Mouse (Mus musculus) hindlimb bud, embryonic 11.5 days (tissue): ENCODE data around the gene Ctdspl.

ENCODE experiments used
- DNase-seq: peaks from one replicate; pipeline ENCODE4 v3.0.0-alpha.2; 2012; ENCODE audit warnings: low read depth, low spot score; ENCODE audit errors: extremely low spot score

The Ctdspl gene

GRCm38 (mm10) chr9:118948486-118948885 is 22.2 kb downstream of the Ctdspl start:
- no peak for DNase-seq

- DNase-seq: no peak
These were observed 22.9 kb downstream of the Ctdspl start for GRCm38 (mm10) chr9:118949124-118949523.

- no peak for DNase-seq
These were observed 23.4 kb downstream of the Ctdspl start for GRCm38 (mm10) chr9:118949654-118950053.

- DNase-seq: no peak
These were observed 23.8 kb downstream of the Ctdspl start for GRCm38 (mm10) chr9:118950061-118950460.

- DNase-seq: no peak
These were observed 24.5 kb downstream of the Ctdspl start for GRCm38 (mm10) chr9:118950751-118951150.

- no peak for DNase-seq
These were observed 25.1 kb downstream of the Ctdspl start for GRCm38 (mm10) chr9:118951381-118951780.

GRCm38 (mm10) chr9:118952180-118952579 is 25.9 kb downstream of the Ctdspl start:
- DNase-seq: no peak

- no peak for DNase-seq
These were observed 27.4 kb downstream of the Ctdspl start for GRCm38 (mm10) chr9:118953465-118954194.

- no peak for DNase-seq
These were observed 32.5 kb downstream of the Ctdspl start for GRCm38 (mm10) chr9:118958802-118959201.

GRCm38 (mm10) chr9:118960415-118961091 is 34.3 kb downstream of the Ctdspl start:
- DNase-seq: no peak

GRCm38 (mm10) chr9:118963149-118963548 is 36.9 kb downstream of the Ctdspl start:
- DNase-seq: no peak

- no peak for DNase-seq
These were observed 38.2 kb downstream of the Ctdspl start for GRCm38 (mm10) chr9:118964263-118965034.

GRCm38 (mm10) chr9:118969810-118970209 is 43.6 kb downstream of the Ctdspl start:
- DNase-seq: no peak

- no peak for DNase-seq
These were observed 46.8 kb downstream of the Ctdspl start for GRCm38 (mm10) chr9:118973028-118973427.

- no peak for DNase-seq
These were observed 47.3 kb downstream of the Ctdspl start for GRCm38 (mm10) chr9:118973566-118973965.

- DNase-seq: no peak
These were observed 47.9 kb downstream of the Ctdspl start for GRCm38 (mm10) chr9:118974148-118974547.

GRCm38 (mm10) chr9:118975211-118975671 is 49.0 kb downstream of the Ctdspl start:
- no peak for DNase-seq

GRCm38 (mm10) chr9:118975758-118976157 is 49.5 kb downstream of the Ctdspl start:
- DNase-seq: no peak

- DNase-seq: no peak
These were observed 50.3 kb downstream of the Ctdspl start for GRCm38 (mm10) chr9:118976561-118976960.

GRCm38 (mm10) chr9:118977425-118977824 is 51.2 kb downstream of the Ctdspl start:
- no peak for DNase-seq

- DNase-seq: no peak
These were observed 54.2 kb downstream of the Ctdspl start for GRCm38 (mm10) chr9:118980411-118980823.
